Mouse (Mus musculus) erythroblast, embryonic 14.5 days (primary cell): ENCODE results near the gene Ctns.

Experiments
- GATA1 ChIP-seq: IDR thresholded peaks from 2 replicates; pipeline ENCODE4 v1.6.1; 2012; ENCODE audit warnings: low read length, inconsistent platforms, mixed read lengths
- TAL1 ChIP-seq: IDR thresholded peaks from 3 replicates; pipeline ENCODE4 v1.6.1; 2012; ENCODE audit warnings: low read length, inconsistent platforms, mixed read lengths

- no peak for TF ChIP-seq TAL1
- no peak for TF ChIP-seq GATA1
Measured at GRCm38 (mm10) chr11:73137591-73138501, 61.0 kb downstream of the Ctns start, which contains the start of gene Haspin.
